Mouse (Mus musculus) olfactory bulb, adult 2 months (tissue): ENCODE measurements around the gene Mecom. TPM values are rescaled to one million over a fixed set of nuclear protein-coding genes. Genes with fewer than 3 reads are reported as not detected.
"Not testable (repeated sequence)": the region's sequence is repeated elsewhere in the genome, so short reads cannot be mapped to it uniquely, and the experiment has no call there.

Experiments
- H3K27ac ChIP-seq: fragments of 200-500 bp; 2 replicates; pipeline ENCODE4 v1.5.1; 2012; ENCODE audit warnings: low read depth, low read length; ENCODE audit not compliant: insufficient read depth
- H3K4me1 ChIP-seq: fragments of 200-500 bp; 2 replicates; pipeline ENCODE4 v1.6.1; 2012; ENCODE audit warnings: low read length; ENCODE audit not compliant: control insufficient read depth, insufficient read depth
- H3K4me3 ChIP-seq: fragments of 200-500 bp; 2 replicates; pipeline ENCODE4 v1.5.1; 2012; ENCODE audit warnings: mild to moderate bottlenecking, low read depth, low read length, moderate library complexity; ENCODE audit not compliant: insufficient read depth
- CTCF ChIP-seq: fragments of 200-500 bp; IDR thresholded peaks from 2 replicates; pipeline ENCODE4 v1.5.1; 2012; ENCODE audit warnings: low read depth, mild to moderate bottlenecking, low read length, moderate library complexity; ENCODE audit not compliant: insufficient read depth
- POLR2A ChIP-seq: fragments of 200-500 bp; IDR thresholded peaks from 2 replicates; pipeline ENCODE4 v1.6.1; 2012; ENCODE audit warnings: mild to moderate bottlenecking, low read depth, low read length, moderate library complexity; ENCODE audit not compliant: insufficient read depth
- WGBS: fragments of 180-500 bp; shearing (Covaris S2); methylation state at CpG from one replicate; pipeline ENCODE4 v1.1.7; 2018; 5-methylcytosine and 5-hydroxymethylcytosine counted together
- polyA plus RNA-seq: library from polyadenylated mRNA; stranded (reverse); fragments of >200 nt; gene quantifications from 2 replicates; pipeline ENCODE4 v1.2.4, GENCODE M21; 2012; ENCODE audit warnings: low replicate concordance; ENCODE audit not compliant: missing spikeins, insufficient read depth, insufficient read length

Mecom gene
- polyA plus RNA-seq, 1 experiment: not detected

DNA sequence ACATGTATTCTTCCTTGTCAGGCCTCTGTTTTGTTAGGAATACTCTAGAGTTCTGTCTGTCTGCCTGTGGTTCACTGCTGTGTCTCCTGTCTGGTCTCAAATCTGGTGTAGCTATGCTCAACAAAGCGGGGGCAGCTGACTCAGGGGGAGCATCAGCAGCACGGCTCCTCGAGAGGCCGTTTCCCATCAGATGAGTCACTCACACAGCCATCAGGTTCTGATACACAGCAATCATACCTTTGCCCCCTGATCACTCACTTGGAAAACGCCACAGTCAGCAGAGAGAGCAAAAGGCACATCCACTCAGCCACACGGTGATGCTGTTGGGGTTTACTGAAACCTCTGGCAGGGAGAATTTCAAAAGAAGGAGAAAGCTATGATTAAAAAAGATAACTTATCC is 5.9 kb upstream of the Mecom start:
- Histone ChIP-seq H3K4me1 (no peaks in the 10 kb centered on the region), H3K27ac (no peak overlapping the region), H3K4me3 (no peak overlapping the region)
- WGBS: 78% methylated on average over 6 of the region's 6 CpGs
- TF ChIP-seq POLR2A (no peak), CTCF (no peak)

DNA sequence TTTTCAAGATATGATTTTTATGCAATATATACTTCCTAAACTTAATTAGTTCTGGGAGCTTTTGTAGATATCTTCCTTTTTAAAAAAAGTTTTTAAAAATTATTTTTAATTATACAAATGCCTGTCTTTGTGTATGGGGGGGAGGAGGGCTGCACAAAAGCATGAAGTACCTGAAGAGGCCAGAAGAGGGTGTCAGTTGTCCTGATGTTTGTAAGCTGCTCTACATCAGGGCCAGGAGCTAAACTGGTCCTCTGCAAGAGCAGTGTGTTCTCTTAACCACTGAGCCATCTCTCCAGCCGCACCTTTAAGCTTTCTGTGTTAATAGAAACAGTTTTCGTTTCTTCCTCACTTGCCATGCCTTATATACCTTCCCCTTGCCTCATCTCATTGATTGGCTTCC is 2.4 kb upstream of the Mecom start:
- TF ChIP-seq CTCF (no peak), POLR2A (no peak)
- Histone ChIP-seq H3K4me1 (no peaks in the 10 kb centered on the region), H3K4me3 (no peak overlapping the region), H3K27ac (no peak overlapping the region)
- 75% methylated on average over 2 of the region's 2 CpGs for WGBS

DNA sequence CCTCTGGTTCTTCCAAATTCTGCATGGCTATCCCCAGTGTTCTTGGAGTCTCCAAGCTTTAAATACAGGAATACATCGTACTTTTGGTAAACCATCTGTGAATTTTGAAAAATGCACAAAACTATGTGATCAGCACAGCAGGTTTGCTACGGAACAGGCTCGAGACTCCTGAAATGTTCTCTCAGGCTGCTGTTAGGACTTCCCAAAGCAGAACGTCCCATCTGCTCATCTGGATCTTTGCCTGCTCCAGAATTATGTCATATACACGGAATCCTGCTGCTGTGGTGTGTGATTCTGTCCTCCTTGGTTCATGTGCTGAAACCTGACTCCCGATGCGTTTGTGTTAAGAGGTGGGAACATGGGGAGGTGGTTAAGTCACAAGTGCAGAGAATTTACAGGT is 1.1 kb upstream of the Mecom start:
- no peak overlapping the region for H3K27ac ChIP-seq
- TF ChIP-seq CTCF (no peak), POLR2A (no peak)
- H3K4me3 ChIP-seq: no peak overlapping the region
- H3K4me1 ChIP-seq: no peaks in the 10 kb centered on the region
- 85% methylated on average over 7 of the region's 7 CpGs for WGBS

DNA sequence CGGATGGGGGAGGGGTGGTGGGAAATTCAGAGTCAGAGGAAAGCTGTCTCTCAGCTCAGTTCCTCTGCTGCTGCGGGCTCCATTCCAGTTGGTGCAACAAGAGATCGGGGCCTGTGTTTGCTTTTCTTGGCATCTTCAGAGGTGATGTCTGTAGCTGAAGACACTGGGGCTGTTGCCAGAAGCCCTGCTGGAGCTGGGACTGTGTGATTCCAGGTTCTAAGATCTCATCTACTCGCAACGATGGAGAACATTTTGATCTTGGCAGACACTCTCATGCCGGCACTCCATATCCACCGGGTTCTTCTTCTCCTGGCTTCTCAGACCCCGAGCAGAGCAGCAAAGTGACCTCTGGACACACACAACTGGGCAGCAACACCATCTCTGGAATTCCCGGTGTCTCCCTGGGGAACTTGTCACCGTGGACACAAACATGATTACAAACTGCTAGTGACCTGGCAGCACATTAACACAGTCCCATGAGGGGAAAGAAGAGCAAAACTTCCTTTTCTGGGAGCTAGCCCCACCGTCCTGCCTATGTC is 908 bp downstream of the Mecom start:
- Histone ChIP-seq H3K27ac (no peak overlapping the region), H3K4me1 (no peaks in the 10 kb centered on the region), H3K4me3 (no peak overlapping the region)
- TF ChIP-seq POLR2A (no peak), CTCF (no peak)
- WGBS: 59% methylated on average over 11 of the region's 11 CpGs

DNA sequence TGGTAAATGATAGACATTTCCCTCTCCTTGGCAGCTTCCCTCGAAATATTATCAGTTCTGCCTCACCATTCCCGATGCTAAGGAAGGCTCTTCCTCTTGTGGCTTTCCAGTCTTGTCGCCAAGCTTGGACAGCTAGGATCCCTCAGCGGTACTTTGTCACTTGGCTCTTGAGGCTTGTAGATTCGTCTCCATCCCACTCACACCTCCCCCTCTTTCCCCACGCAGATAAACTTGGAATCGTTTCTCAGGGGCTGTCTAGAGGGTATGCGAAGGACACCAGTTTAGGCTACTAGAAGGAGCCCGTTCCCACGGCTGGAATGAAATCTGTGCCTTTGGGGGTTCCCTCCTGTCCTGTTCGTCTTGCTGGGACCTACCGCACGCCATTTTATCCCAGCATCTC is 1.4 kb downstream of the Mecom start:
- TF ChIP-seq CTCF (no peak), POLR2A (no peak)
- 64% methylated on average over 13 of the region's 13 CpGs for WGBS
- no peak overlapping the region for H3K4me3 ChIP-seq

DNA sequence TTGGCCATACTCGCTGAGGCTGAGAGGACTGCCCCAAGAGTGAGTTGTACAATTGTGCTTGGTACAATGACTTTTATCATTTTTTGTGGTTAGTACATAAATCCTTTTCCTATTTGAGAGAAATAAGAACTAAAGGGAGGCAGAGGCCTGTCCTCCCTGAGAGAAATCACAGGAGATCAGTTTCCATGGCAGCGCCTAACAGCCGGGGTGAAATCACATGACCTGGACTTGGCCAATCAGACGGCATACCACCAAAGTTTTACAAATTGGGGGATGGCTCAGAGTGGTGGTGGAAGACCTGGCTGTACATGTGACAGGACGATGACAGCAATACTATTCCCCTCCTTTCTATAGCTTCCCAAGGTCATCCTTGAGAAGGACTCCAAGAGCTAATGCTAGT is 2.6 kb downstream of the Mecom start:
- no peak overlapping the region for H3K4me3 ChIP-seq
- H3K27ac ChIP-seq: no peak overlapping the region
- H3K4me1 ChIP-seq: no peaks in the 10 kb centered on the region
- TF ChIP-seq CTCF (no peak), POLR2A (no peak)
- WGBS: 81% methylated on average over 5 of the region's 5 CpGs

More for the DNA sequence above, 1.4 kb downstream of the Mecom start:
- H3K4me1 ChIP-seq: no peaks in the 10 kb centered on the region
- no peak overlapping the region for H3K27ac ChIP-seq

DNA sequence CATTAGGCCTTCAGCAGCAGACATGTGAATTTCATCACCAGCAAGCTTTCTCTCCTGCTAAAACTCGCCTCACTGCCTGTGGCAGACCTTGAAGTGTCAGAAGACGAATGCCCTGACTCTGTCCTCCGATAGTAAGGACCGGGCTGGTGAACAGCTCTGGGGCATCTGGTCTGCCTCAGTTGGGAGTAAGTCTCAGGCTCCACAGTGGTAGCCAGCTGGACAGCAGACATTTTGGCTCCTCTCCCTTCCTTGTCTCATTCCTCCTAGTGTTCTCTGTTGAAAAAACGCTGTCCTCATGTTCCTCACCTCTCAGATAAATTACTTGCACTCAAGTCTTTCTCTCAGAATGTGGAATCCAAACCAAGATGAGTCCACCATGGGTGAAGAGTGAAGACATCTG is 3.5 kb downstream of the Mecom start:
- 85% methylated on average over 5 of the region's 5 CpGs for WGBS
- Histone ChIP-seq H3K27ac (no peak overlapping the region), H3K4me1 (no peaks in the 10 kb centered on the region), H3K4me3 (no peak overlapping the region)
- TF ChIP-seq POLR2A: no peak
- no peak for TF ChIP-seq CTCF

DNA sequence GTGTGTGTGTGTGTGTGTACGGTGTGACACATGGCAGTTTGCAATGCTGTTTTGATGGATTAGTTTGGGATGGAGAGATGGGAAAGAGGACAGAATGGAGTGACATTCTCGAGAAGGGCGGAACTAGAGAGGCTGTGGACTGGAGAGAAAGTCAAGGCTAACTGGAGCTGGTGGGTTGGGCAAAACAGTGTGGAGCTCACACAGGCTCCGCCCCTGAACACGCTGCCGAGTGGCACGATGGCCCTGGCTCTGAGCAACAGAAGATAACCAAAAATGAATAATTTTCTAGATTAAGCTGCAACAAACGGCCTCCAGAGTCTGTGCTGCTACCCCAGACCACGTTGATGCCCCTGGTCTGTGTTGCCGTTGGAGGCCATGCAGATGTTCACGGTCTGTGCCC is 12.0 kb downstream of the Mecom start:
- no peaks in the 10 kb centered on the region for H3K4me1 ChIP-seq
- TF ChIP-seq CTCF (no peak), POLR2A (no peak)
- H3K27ac ChIP-seq: no peak overlapping the region
- WGBS: 87% methylated on average over 11 of the region's 11 CpGs
- no peak overlapping the region for H3K4me3 ChIP-seq

DNA sequence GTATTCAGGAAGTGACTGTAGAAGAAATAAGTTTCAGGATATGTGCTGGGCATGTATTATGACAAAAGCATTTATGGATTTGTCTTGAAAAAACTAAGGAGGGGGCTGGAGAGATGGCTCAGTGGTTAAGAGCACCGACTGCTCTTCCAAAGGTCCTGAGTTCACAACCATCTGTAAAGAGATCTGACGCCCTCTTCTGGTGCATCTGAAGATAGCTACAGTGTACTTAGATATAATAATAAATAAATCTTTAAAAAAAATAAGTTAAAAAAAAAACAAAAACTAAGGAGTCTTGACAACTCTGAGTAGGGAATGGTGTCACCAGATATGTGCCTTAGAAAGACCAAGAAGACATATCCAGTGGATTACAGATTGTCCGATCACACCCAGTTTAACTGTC is 27.1 kb downstream of the Mecom start:
- 58% methylated on average over 3 of the region's 3 CpGs for WGBS
- H3K4me1 ChIP-seq, H3K27ac ChIP-seq: not testable (repeated sequence)

DNA sequence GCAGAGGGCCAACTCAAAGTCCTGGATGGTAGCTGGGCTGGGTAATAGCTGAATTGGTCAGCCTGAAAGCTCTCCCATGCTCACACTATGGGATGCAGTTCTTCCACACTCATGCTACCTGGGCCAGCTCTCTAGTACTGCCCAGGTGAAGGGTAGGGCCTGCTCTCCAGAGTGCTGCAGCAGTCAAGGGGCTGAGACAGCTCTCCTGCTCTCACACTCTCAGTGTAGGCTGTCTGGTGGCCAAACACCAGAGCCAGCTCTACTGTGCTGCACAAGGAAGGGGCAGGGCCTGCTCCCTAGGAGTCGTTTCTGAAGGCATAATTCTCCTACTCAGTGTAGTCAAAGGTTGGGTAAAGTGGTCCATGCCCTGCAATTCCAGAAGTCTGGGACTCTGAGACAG is 28.4 kb downstream of the Mecom start:
- TF ChIP-seq CTCF: no peak
- TF ChIP-seq POLR2A: no peak
- Histone ChIP-seq H3K4me1 (peaks cover 7% of the 10 kb centered on the region), H3K4me3 (no peak overlapping the region), H3K27ac (no peak overlapping the region)
- 70% methylated on average over 1 of the region's 1 CpGs for WGBS

More for the DNA sequence above, 27.1 kb downstream of the Mecom start:
- H3K4me3 ChIP-seq: not testable (repeated sequence)
